Mouse (Mus musculus) urinary bladder, postnatal 4 days (tissue): ENCODE measurements around the gene Sgpp1.
A peak's percentile ranks its signal among the peaks of the same experiment; 100 is the strongest.
"Not testable (repeated sequence)": the region's sequence is repeated elsewhere in the genome, so short reads cannot be mapped to it uniquely, and the experiment has no call there.

ENCODE experiments used
- DNase-seq, 2 experiments: peaks; one replicate each; pipeline ENCODE4 v3.0.0; 2021 to 2022; ENCODE audit warnings: low spot score in 2 of 2

Gene Sgpp1

GRCm38 (mm10) chr12:75689003-75689402, 46.5 kb downstream of the Sgpp1 start:
- DNase-seq: no peak

- DNase-seq: no peak
Observed at GRCm38 (mm10) chr12:75687314-75687713, 48.2 kb downstream of the Sgpp1 start.

GRCm38 (mm10) chr12:75684026-75684425, 51.5 kb downstream of the Sgpp1 start:
- not testable (repeated sequence) for DNase-seq

- DNase-seq: no peak
Observed at GRCm38 (mm10) chr12:75683598-75683997, 51.9 kb downstream of the Sgpp1 start.

- DNase-seq: no peak
Observed at GRCm38 (mm10) chr12:75682842-75683241, 52.7 kb downstream of the Sgpp1 start.

GRCm38 (mm10) chr12:75681101-75681500, 54.4 kb downstream of the Sgpp1 start:
- no peak for DNase-seq

- no peak for DNase-seq
Observed at GRCm38 (mm10) chr12:75678393-75678792, 57.1 kb downstream of the Sgpp1 start.

GRCm38 (mm10) chr12:75672630-75673029, 62.9 kb downstream of the Sgpp1 start:
- DNase-seq: peak in 1 of 2 experiments; percentile 54

- no peak for DNase-seq
Observed at GRCm38 (mm10) chr12:75671759-75672315, 63.7 kb downstream of the Sgpp1 start.

GRCm38 (mm10) chr12:75670611-75671010, 64.9 kb downstream of the Sgpp1 start:
- DNase-seq: no peak

GRCm38 (mm10) chr12:75669258-75670106, 66.0 kb downstream of the Sgpp1 start, which contains the start of gene Wdr89:
Gene Wdr89, minus strand, starts transcription at chr12:75669537.
- peak; percentile 99 for DNase-seq

GRCm38 (mm10) chr12:75668916-75669257, 66.6 kb downstream of the Sgpp1 start:
- DNase-seq: no peak

- no peak for DNase-seq
Observed at GRCm38 (mm10) chr12:75668221-75668620, 67.3 kb downstream of the Sgpp1 start.

GRCm38 (mm10) chr12:75666939-75667338, 68.6 kb downstream of the Sgpp1 start:
- DNase-seq: no peak

- DNase-seq: no peak
Observed at GRCm38 (mm10) chr12:75664516-75664810, 71.1 kb downstream of the Sgpp1 start.
